22 mouse cellular contexts compared by ENCODE assay signal in genomic region chr10:62037402-62038199, GRCm38 (mm10). TPM values are rescaled to one million over a fixed set of nuclear protein-coding genes. Genes with fewer than 3 reads are reported as not detected.
DNase-seq lines count a peak whose midpoint lies in the region; ATAC-seq and TF ChIP-seq lines count a peak whose summit lies in the region.
"Had no signal": no experiment of that assay in that cellular context is flagged by ENCODE, and none has a peak within 500 bp of the region (broad histone marks: within the 10 kb centered on the region; RNA-seq: fewer than 3 reads in every experiment).

No protein-coding gene starts in this region.

- DNase-seq in lung, adult 18-20 months = peak; percentile 14 to 30
- DNase-seq in lung, adult 2 months = no peak
- peak; percentile 67 for DNase-seq in lung, embryonic 14.5 days
- no peak for DNase-seq in embryo, embryonic 11 days
- no peak for DNase-seq in layer of hippocampus, postnatal 36 days
- DNase-seq: adrenal gland, adult 8-10 months; cerebellum, adult 11 months; cerebellum, postnatal 14 days; gastrocnemius, postnatal 10 days; heart, adult 2 months; kidney, adult 9 months; thymus, postnatal 36 days had no signal

- H3K4me1 ChIP-seq in lung, adult 2 months (ENCODE audit: control insufficient read depth, insufficient read depth, low read length) = no peaks in the 10 kb centered on the region
- 0 out of 2 replicates have a peak, but pooled peaks cover 8% of the 10 kb centered on the region for H3K4me1 ChIP-seq in lung, embryonic 14.5 days (ENCODE audit: insufficient read depth)
- no peaks in the 10 kb centered on the region for H3K4me1 ChIP-seq in small intestine, adult 2 months (ENCODE audit: control insufficient read depth, insufficient read depth, insufficient read length, low read length)
- no peaks in the 10 kb centered on the region for H3K4me1 ChIP-seq in forebrain, embryonic 16.5 days (replicated peaks; ENCODE audit: control insufficient read depth, insufficient read depth, low read length)
- H3K4me1 ChIP-seq: heart, embryonic 15.5 days; midbrain, embryonic 13.5 days had no signal

- 55% methylated on average over 9 of the region's 9 CpGs for WGBS in lung, adult 2 months
- 43% methylated on average over 9 of the region's 9 CpGs for WGBS in lung, embryonic 14.5 days
- 59% methylated on average over 9 of the region's 9 CpGs for WGBS in small intestine, adult 2 months
- 83% methylated on average over 9 of the region's 9 CpGs for WGBS in forebrain, embryonic 16.5 days

- H3K4me3 ChIP-seq in lung, adult 2 months (replicated peaks; ENCODE audit: extremely low read depth, low read depth, low read length) = no peak overlapping the region
- H3K4me3 ChIP-seq in lung, embryonic 14.5 days (ENCODE audit: low read depth, low read length) = no peak overlapping the region
- no peak overlapping the region for H3K4me3 ChIP-seq in small intestine, adult 2 months (ENCODE audit: low read depth, low read length)
- H3K4me3 ChIP-seq in forebrain, embryonic 16.5 days (replicated peaks; ENCODE audit: low read length) = no peak overlapping the region
- H3K4me3 ChIP-seq: erythroblast, embryonic 14.5 days; heart, adult 2 months; heart, embryonic 15.5 days; midbrain, embryonic 13.5 days had no signal

- no peaks in the 10 kb centered on the region for H3K27me3 ChIP-seq in lung, embryonic 14.5 days (ENCODE audit: insufficient read depth, low read length)
- H3K27me3 ChIP-seq in small intestine, adult 2 months (ENCODE audit: control insufficient read depth, insufficient read depth, low read length) = no peaks in the 10 kb centered on the region
- H3K27me3 ChIP-seq in forebrain, embryonic 16.5 days (replicated peaks; ENCODE audit: control insufficient read depth, insufficient read depth, low read length) = no peaks in the 10 kb centered on the region
- H3K27me3 ChIP-seq: heart, embryonic 15.5 days; midbrain, embryonic 13.5 days had no signal

- no peak for TF ChIP-seq POLR2A in lung, adult 2 months (IDR thresholded peaks at IDR 0.05; ENCODE audit: borderline replicate concordance, extremely low read depth, low read depth, low read length)
- TF ChIP-seq POLR2A in small intestine, adult 2 months (IDR thresholded peaks at IDR 0.05; ENCODE audit: low read depth, low read length) = no peak

- H3K27ac ChIP-seq in lung, embryonic 14.5 days (ENCODE audit: low read depth) = peak overlapping the region; percentile 9; the same call in 1 of the 2 replicates
- peak overlapping the region; percentile 51; the same call in 1 of the 2 replicates for H3K27ac ChIP-seq in small intestine, adult 2 months (ENCODE audit: insufficient read depth, low read depth, low read length)
- no peak overlapping the region for H3K27ac ChIP-seq in forebrain, embryonic 16.5 days (ENCODE audit: low read length)
- H3K27ac ChIP-seq: heart, adult 2 months; heart, embryonic 15.5 days; hindbrain, postnatal 0 days; midbrain, embryonic 13.5 days had no signal

- H3K4me2 ChIP-seq in lung, embryonic 14.5 days = no peak overlapping the region
- H3K4me2 ChIP-seq in forebrain, embryonic 16.5 days (ENCODE audit: low read length) = no peak overlapping the region
- H3K4me2 ChIP-seq: heart, embryonic 15.5 days; liver, embryonic 11.5 days; midbrain, embryonic 13.5 days had no signal

- peak; percentile 77 for ATAC-seq in lung, embryonic 14.5 days (ENCODE audit: insufficient read depth)
- ATAC-seq in forebrain, embryonic 16.5 days = no peak
- ATAC-seq: hindbrain, postnatal 0 days; midbrain, embryonic 13.5 days had no signal

- peaks cover 2% of the 10 kb centered on the region; the same call in 1 of the 2 replicates for H3K9me3 ChIP-seq in lung, embryonic 14.5 days (ENCODE audit: low read depth, low read length)
- peaks cover 8% of the 10 kb centered on the region; the same call in 1 of the 2 replicates for H3K9me3 ChIP-seq in forebrain, embryonic 16.5 days (ENCODE audit: control insufficient read depth, low read length)

- no peak overlapping the region for H3K9ac ChIP-seq in lung, embryonic 14.5 days
- no peak overlapping the region for H3K9ac ChIP-seq in forebrain, embryonic 16.5 days (replicated peaks; ENCODE audit: low read depth, low read length)
- H3K9ac ChIP-seq: heart, embryonic 15.5 days; midbrain, embryonic 13.5 days had no signal

- TF ChIP-seq CTCF in lung, adult 2 months (IDR thresholded peaks at IDR 0.05; ENCODE audit: insufficient read depth, low read length) = no peak
- TF ChIP-seq CTCF in lung, embryonic 14.5 days (IDR thresholded peaks at IDR 0.05; ENCODE audit: low read depth) = no peak
- no peak for TF ChIP-seq CTCF in small intestine, adult 2 months (IDR thresholded peaks at IDR 0.05; ENCODE audit: extremely low read depth, insufficient read length, insufficient replicate concordance, low read depth, low read length)

- H3K36me3 ChIP-seq in lung, embryonic 14.5 days (ENCODE audit: insufficient read depth) = no peaks in the 10 kb centered on the region
- no peaks in the 10 kb centered on the region for H3K36me3 ChIP-seq in small intestine, adult 2 months (ENCODE audit: control insufficient read depth, insufficient read depth, low read length)
- no peaks in the 10 kb centered on the region for H3K36me3 ChIP-seq in forebrain, embryonic 16.5 days (ENCODE audit: control insufficient read depth, insufficient read depth)
- H3K36me3 ChIP-seq: heart, embryonic 15.5 days; midbrain, embryonic 13.5 days had no signal

RNA-seq across cellular contexts. Expression of gene Col13a1, which starts 58.7 kb away (rescaled TPM):
- polyA plus RNA-seq in lung, adult 2 months (2012; rRNA removed) = 24.7 and 25.3 TPM in 2 replicates
- 25.7 and 26.8 TPM in 2 replicates for polyA plus RNA-seq in lung, embryonic 14.5 days (2014; fragmentation: Nextera tagmentation; extraction: Ambion mirVana)
- polyA plus RNA-seq in small intestine, adult 2 months (2012; rRNA removed) = 1.0 and 2.1 TPM in 2 replicates
- 0.98 and 1.4 TPM in 2 replicates for polyA plus RNA-seq in forebrain, embryonic 16.5 days (2015; fragmentation: Nextera tagmentation; extraction: Ambion mirVana)
- total RNA-seq in layer of hippocampus, postnatal 36 days (2021) = 1 to 10 TPM in 1 of 2 experiments, under 1 TPM in 1; 0.80 to 1.7 TPM
- total RNA-seq: hematopoietic stem cell, adult 5-6 weeks; neutrophil, adult 5-6 weeks had no signal
- polyA plus RNA-seq: C2C12 had no signal

Comparison
In these comparisons a context has a peak if more than half of its experiments do, and no peak if none do; other contexts are left out.
1. DNase-seq: peak in lung, adult 18-20 months (2 of 2) and lung, embryonic 14.5 days (single experiment); none in lung, adult 2 months (single experiment), embryo, embryonic 11 days (single experiment) and layer of hippocampus, postnatal 36 days (0 of 2).